Mouse (Mus musculus): Measurements from ENCODE around the gene Drap1. TPM values are rescaled to one million over a fixed set of nuclear protein-coding genes. Genes with fewer than 3 reads are reported as not detected.
"Not testable (repeated sequence)": the region's sequence is repeated elsewhere in the genome, so short reads cannot be mapped to it uniquely, and the experiment has no call there.

Drap1 gene
- polyA plus RNA-seq, 1 experiment from 2014 or later = 151 TPM

GRCm38 (mm10) chr19:5407133-5407532 lies 17.6 kb downstream of the Drap1 start:
- WGBS = 16% methylated on average over 7 of the region's 7 CpGs
- 0 out of 2 replicates have a peak, but pooled peaks cover 3% of the 10 kb centered on the region for H3K4me1 ChIP-seq (replicated peaks; ENCODE audit: control insufficient read depth, insufficient read depth, low read length)
- H3K36me3 ChIP-seq (ENCODE audit: control insufficient read depth, insufficient read depth, low read length) = no peaks in the 10 kb centered on the region
- DNase-seq (ENCODE audit: low spot score) (peak; percentile 53), ATAC-seq (replicated peaks; ENCODE audit: low FRiP score) (peak; percentile 74)
- H3K9me3 ChIP-seq (ENCODE audit: control insufficient read depth, low read length) = no peaks in the 10 kb centered on the region
- peak overlapping the region; percentile 77 for H3K27ac ChIP-seq (ENCODE audit: low read depth, low read length)
- no peaks in the 10 kb centered on the region for H3K27me3 ChIP-seq (replicated peaks; ENCODE audit: control insufficient read depth, insufficient read depth, low read length)
- peak overlapping the region; percentile 54 for H3K4me3 ChIP-seq (ENCODE audit: low read depth, low read length)
- peak overlapping the region; percentile 67 for H3K4me2 ChIP-seq
- H3K9ac ChIP-seq (ENCODE audit: low read depth, low read length) = peak overlapping the region; percentile 62

GRCm38 (mm10) chr19:5406531-5407126 lies 18.1 kb downstream of the Drap1 start:
- not testable (repeated sequence) for H3K36me3 ChIP-seq (ENCODE audit: control insufficient read depth, insufficient read depth, low read length); H3K9me3 ChIP-seq (ENCODE audit: control insufficient read depth, low read length); H3K4me1 ChIP-seq (replicated peaks; ENCODE audit: control insufficient read depth, insufficient read depth, low read length); H3K27me3 ChIP-seq (replicated peaks; ENCODE audit: control insufficient read depth, insufficient read depth, low read length)
- ATAC-seq (replicated peaks; ENCODE audit: low FRiP score) = peak; percentile 82
- H3K4me3 ChIP-seq (ENCODE audit: low read depth, low read length) = peak overlapping the region; percentile 54
- peak overlapping the region; percentile 77 for H3K4me2 ChIP-seq
- peak; percentile 63 for DNase-seq (ENCODE audit: low spot score)
- 8% methylated on average over 21 of the region's 25 CpGs for WGBS
- peak overlapping the region; percentile 62 for H3K9ac ChIP-seq (ENCODE audit: low read depth, low read length)
- peak overlapping the region; percentile 77 for H3K27ac ChIP-seq (ENCODE audit: low read depth, low read length)

GRCm38 (mm10) chr19:5405924-5406323 lies 18.9 kb downstream of the Drap1 start:
- Histone ChIP-seq H3K27ac (ENCODE audit: low read depth, low read length) (peak overlapping the region; percentile 60; the same call in 1 of the 2 replicates), H3K4me2 (peak overlapping the region; percentile 77), H3K36me3 (ENCODE audit: control insufficient read depth, insufficient read depth, low read length) (no peaks in the 10 kb centered on the region), H3K9ac (ENCODE audit: low read depth, low read length) (peak overlapping the region; percentile 68), H3K4me1 (replicated peaks; ENCODE audit: control insufficient read depth, insufficient read depth, low read length) (0 out of 2 replicates have a peak, but pooled peaks cover 3% of the 10 kb centered on the region), H3K9me3 (ENCODE audit: control insufficient read depth, low read length) (no peaks in the 10 kb centered on the region), H3K27me3 (replicated peaks; ENCODE audit: control insufficient read depth, insufficient read depth, low read length) (no peaks in the 10 kb centered on the region), H3K4me3 (ENCODE audit: low read depth, low read length) (peak overlapping the region; percentile 49)
- DNase-seq (ENCODE audit: low spot score) (no peak), ATAC-seq (replicated peaks; ENCODE audit: low FRiP score) (no peak)
- 25% methylated on average over 7 of the region's 7 CpGs for WGBS

DNA sequence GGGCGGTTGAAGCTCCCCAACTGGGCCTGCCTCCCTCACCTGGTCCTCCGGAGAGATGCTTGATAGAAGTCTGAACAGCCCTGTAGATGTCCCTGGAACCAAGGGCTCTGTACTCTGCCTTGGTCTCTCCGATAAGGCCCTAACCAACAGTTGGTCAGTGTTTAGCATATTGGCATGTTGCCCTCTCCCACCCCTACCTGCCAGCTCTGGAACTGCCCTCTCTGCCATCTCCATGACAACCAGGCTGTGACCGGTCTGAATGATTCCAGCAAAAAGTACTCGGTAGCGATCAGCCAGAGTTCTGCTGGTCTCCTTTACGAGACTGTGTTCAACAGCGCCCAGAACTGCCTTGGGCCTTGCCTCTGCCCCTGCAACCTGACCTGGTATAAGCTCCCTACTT lies 22.5 kb downstream of the Drap1 start, which contains the start of gene Tsga10ip:
Tsga10ip (minus strand) TSS at position 234 of the 400 bp plus-strand sequence.
- no peaks in the 10 kb centered on the region for H3K9me3 ChIP-seq (ENCODE audit: control insufficient read depth, low read length)
- DNase-seq (ENCODE audit: low spot score) (no peak), ATAC-seq (replicated peaks; ENCODE audit: low FRiP score) (no peak)
- H3K4me1 ChIP-seq (replicated peaks; ENCODE audit: control insufficient read depth, insufficient read depth, low read length) = no peaks in the 10 kb centered on the region
- H3K27ac ChIP-seq (ENCODE audit: low read depth, low read length) = no peak within 1 kb of the TSS
- 85% methylated on average over 8 of the region's 8 CpGs for WGBS
- no peaks in the 10 kb centered on the region for H3K27me3 ChIP-seq (replicated peaks; ENCODE audit: control insufficient read depth, insufficient read depth, low read length)
- no peaks in the 10 kb centered on the region for H3K36me3 ChIP-seq (ENCODE audit: control insufficient read depth, insufficient read depth, low read length)
- no peak within 1 kb of the TSS for H3K4me3 ChIP-seq (ENCODE audit: low read depth, low read length)
- H3K9ac ChIP-seq (ENCODE audit: low read depth, low read length) = no peak within 1 kb of the TSS
- no peak within 1 kb of the TSS for H3K4me2 ChIP-seq

DNA sequence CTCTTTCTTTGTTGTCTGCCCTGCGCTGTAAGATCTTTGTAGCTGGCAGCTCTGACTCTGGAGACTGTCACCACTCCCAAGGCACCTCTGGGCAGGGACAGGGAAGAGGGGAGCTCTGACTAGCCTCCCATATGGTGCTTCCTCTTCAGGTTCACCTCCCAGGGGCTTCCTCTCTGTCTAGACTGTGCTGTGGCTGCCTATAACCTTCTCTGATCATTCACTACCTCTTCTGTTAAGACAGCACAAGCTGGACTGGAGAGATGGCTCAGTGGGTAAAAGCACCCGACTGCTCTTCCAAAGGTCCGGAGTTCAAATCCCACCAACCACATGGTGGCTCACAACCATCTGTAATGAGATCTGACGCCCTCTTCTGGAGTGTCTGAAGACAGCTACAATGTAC lies 23.7 kb downstream of the Drap1 start:
- not testable (repeated sequence) for H3K36me3 ChIP-seq (ENCODE audit: control insufficient read depth, insufficient read depth, low read length); H3K4me1 ChIP-seq (replicated peaks; ENCODE audit: control insufficient read depth, insufficient read depth, low read length); H3K4me3 ChIP-seq (ENCODE audit: low read depth, low read length); H3K27me3 ChIP-seq (replicated peaks; ENCODE audit: control insufficient read depth, insufficient read depth, low read length); H3K27ac ChIP-seq (ENCODE audit: low read depth, low read length); H3K4me2 ChIP-seq; H3K9me3 ChIP-seq (ENCODE audit: control insufficient read depth, low read length); ATAC-seq (replicated peaks; ENCODE audit: low FRiP score); DNase-seq (ENCODE audit: low spot score)
- H3K9ac ChIP-seq (ENCODE audit: low read depth, low read length) = 0 out of 2 replicates have a peak overlapping the region, but pooled peaks have one; percentile 16
- 57% methylated on average over 4 of the region's 4 CpGs for WGBS

GRCm38 (mm10) chr19:5395371-5395770 lies 29.4 kb downstream of the Drap1 start:
- 78% methylated on average over 4 of the region's 4 CpGs for WGBS
- Histone ChIP-seq H3K27ac (ENCODE audit: low read depth, low read length) (no peak overlapping the region), H3K9ac (ENCODE audit: low read depth, low read length) (no peak overlapping the region), H3K27me3 (replicated peaks; ENCODE audit: control insufficient read depth, insufficient read depth, low read length) (no peaks in the 10 kb centered on the region), H3K36me3 (ENCODE audit: control insufficient read depth, insufficient read depth, low read length) (no peaks in the 10 kb centered on the region), H3K4me1 (replicated peaks; ENCODE audit: control insufficient read depth, insufficient read depth, low read length) (peaks cover 4% of the 10 kb centered on the region), H3K4me3 (ENCODE audit: low read depth, low read length) (no peak overlapping the region), H3K9me3 (ENCODE audit: control insufficient read depth, low read length) (no peaks in the 10 kb centered on the region), H3K4me2 (no peak overlapping the region)
- DNase-seq (ENCODE audit: low spot score) = no peak
- ATAC-seq (replicated peaks; ENCODE audit: low FRiP score) = no peak

DNA sequence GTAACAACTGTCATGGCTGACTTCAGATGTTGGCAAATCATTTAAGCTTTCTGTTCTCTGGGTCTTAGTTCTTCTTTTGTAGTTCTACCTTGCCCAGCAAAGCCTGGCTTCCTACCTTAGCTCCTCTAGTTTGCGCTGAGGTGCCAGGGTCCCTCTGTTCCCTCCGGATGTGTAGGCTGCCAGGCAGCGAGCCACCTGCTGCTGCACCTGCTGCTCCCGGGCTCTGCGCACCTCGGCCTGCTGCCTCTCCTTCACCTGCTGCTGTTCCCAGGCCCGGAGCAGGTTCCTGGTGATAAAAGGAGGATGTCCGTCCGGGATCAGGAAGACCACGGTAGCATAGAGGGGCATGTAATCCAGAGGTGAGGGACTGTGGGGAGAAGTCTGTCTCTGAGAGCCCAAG lies 30.6 kb downstream of the Drap1 start:
- DNase-seq (ENCODE audit: low spot score) (no peak), ATAC-seq (replicated peaks; ENCODE audit: low FRiP score) (no peak)
- WGBS = 67% methylated on average over 10 of the region's 10 CpGs
- H3K9me3 ChIP-seq (ENCODE audit: control insufficient read depth, low read length) = no peaks in the 10 kb centered on the region
- no peaks in the 10 kb centered on the region for H3K36me3 ChIP-seq (ENCODE audit: control insufficient read depth, insufficient read depth, low read length)
- no peak overlapping the region for H3K27ac ChIP-seq (ENCODE audit: low read depth, low read length)
- no peak overlapping the region for H3K4me2 ChIP-seq
- no peak overlapping the region for H3K9ac ChIP-seq (ENCODE audit: low read depth, low read length)
- peaks cover 10% of the 10 kb centered on the region for H3K4me1 ChIP-seq (replicated peaks; ENCODE audit: control insufficient read depth, insufficient read depth, low read length)
- no peaks in the 10 kb centered on the region for H3K27me3 ChIP-seq (replicated peaks; ENCODE audit: control insufficient read depth, insufficient read depth, low read length)
- no peak overlapping the region for H3K4me3 ChIP-seq (ENCODE audit: low read depth, low read length)

DNA sequence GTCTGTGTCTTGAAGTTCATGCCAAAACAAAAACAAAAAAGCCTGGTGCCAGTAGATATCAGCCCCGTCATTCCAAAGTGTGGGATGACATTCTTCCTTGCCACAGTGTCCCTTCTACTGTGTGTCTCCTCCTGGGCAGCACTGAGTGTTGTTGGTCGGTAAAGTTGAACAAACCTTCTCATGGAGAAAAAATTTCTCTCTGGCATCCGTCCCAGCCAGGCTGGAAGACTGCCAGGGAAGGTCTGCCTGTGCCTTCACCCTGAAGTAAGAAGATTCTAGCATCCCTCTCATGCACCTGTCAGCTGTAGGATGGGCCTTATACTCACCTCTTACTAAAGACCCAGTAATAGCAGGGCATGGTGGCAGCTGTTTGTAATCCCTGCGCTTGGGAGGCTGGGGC lies 31.9 kb downstream of the Drap1 start:
- DNase-seq (ENCODE audit: low spot score) (no peak), ATAC-seq (replicated peaks; ENCODE audit: low FRiP score) (no peak)
- Histone ChIP-seq H3K27me3 (replicated peaks; ENCODE audit: control insufficient read depth, insufficient read depth, low read length) (no peaks in the 10 kb centered on the region), H3K36me3 (ENCODE audit: control insufficient read depth, insufficient read depth, low read length) (no peaks in the 10 kb centered on the region), H3K4me3 (ENCODE audit: low read depth, low read length) (no peak overlapping the region), H3K9ac (ENCODE audit: low read depth, low read length) (no peak overlapping the region), H3K9me3 (ENCODE audit: control insufficient read depth, low read length) (no peaks in the 10 kb centered on the region), H3K27ac (ENCODE audit: low read depth, low read length) (no peak overlapping the region), H3K4me2 (no peak overlapping the region), H3K4me1 (replicated peaks; ENCODE audit: control insufficient read depth, insufficient read depth, low read length) (peaks cover 10% of the 10 kb centered on the region)
- 79% methylated on average over 4 of the region's 4 CpGs for WGBS

- WGBS = 73% methylated on average over 8 of the region's 8 CpGs
- Histone ChIP-seq H3K9ac (ENCODE audit: low read depth, low read length) (peak overlapping the region; percentile 98), H3K4me1 (replicated peaks; ENCODE audit: control insufficient read depth, insufficient read depth, low read length) (peaks cover 23% of the 10 kb centered on the region), H3K4me2 (peak overlapping the region; percentile 97), H3K4me3 (ENCODE audit: low read depth, low read length) (peak overlapping the region; percentile 100), H3K27ac (ENCODE audit: low read depth, low read length) (peak overlapping the region; percentile 86), H3K27me3 (replicated peaks; ENCODE audit: control insufficient read depth, insufficient read depth, low read length) (no peaks in the 10 kb centered on the region), H3K36me3 (ENCODE audit: control insufficient read depth, insufficient read depth, low read length) (peaks cover 8% of the 10 kb centered on the region), H3K9me3 (ENCODE audit: control insufficient read depth, low read length) (no peaks in the 10 kb centered on the region)
- no peak for DNase-seq (ENCODE audit: low spot score)
- ATAC-seq (replicated peaks; ENCODE audit: low FRiP score) = no peak
These were observed 34.4 kb downstream of the Drap1 start for GRCm38 (mm10) chr19:5390416-5390815.

All from liver, embryonic 11.5 days (tissue).